Mouse (Mus musculus): ENCODE measurements around the gene Sec31a.

- TF ChIP-seq POLR2A (IDR thresholded peaks at IDR 0.05; ENCODE audit: low read depth, low read length) (no peak), CTCF (conservative IDR thresholded peaks at IDR 0.05; ENCODE audit: insufficient read depth, insufficient read length, low read depth, low read length) (no peak)
These were observed 5.8 kb downstream of the Sec31a start for GRCm38 (mm10) chr5:100410281-100410680.

Measured in kidney, adult 2 months (tissue).